Mouse (Mus musculus) intestine, embryonic 16.5 days (tissue): ENCODE measurements around the gene Prr5l. TPM values are rescaled to one million over a fixed set of nuclear protein-coding genes. Genes with fewer than 3 reads are reported as not detected.

Experiments used
- ATAC-seq: fragments of 200-750 bp; cut with Nextera tagmentation; 2 replicates; pipeline ENCODE4 v1.8.0; 2017; ENCODE audit warnings: moderate TSS enrichment, moderate library complexity
- H3K27ac ChIP-seq: fragments of 300-500 bp; sonication (generic); 2 replicates; pipeline ENCODE4 v1.5.1; 2014; ENCODE audit warnings: mild to moderate bottlenecking, low read length
- H3K27me3 ChIP-seq: fragments of 300-500 bp; sonication (generic); replicated peaks from 2 replicates; pipeline ENCODE4 v1.6.1; 2014; ENCODE audit warnings: low read length, control low read depth, mixed read lengths; ENCODE audit not compliant: control insufficient read depth, insufficient read depth
- H3K36me3 ChIP-seq: fragments of 300-500 bp; sonication (generic); 2 replicates; pipeline ENCODE4 v1.6.1; 2014; ENCODE audit warnings: low read length, control low read depth; ENCODE audit not compliant: control insufficient read depth, insufficient read depth
- H3K4me1 ChIP-seq: fragments of 300-500 bp; sonication (generic); 2 replicates; pipeline ENCODE4 v1.6.1; 2014; ENCODE audit warnings: low read length, control low read depth, mixed read lengths; ENCODE audit not compliant: control insufficient read depth, insufficient read depth
- H3K4me2 ChIP-seq: fragments of 300-500 bp; sonication (generic); 2 replicates; pipeline ENCODE4 v1.6.1; 2014; ENCODE audit warnings: low read depth, low read length, control low read depth
- H3K4me3 ChIP-seq: fragments of 300-500 bp; sonication (generic); 2 replicates; pipeline ENCODE4 v1.5.1; 2014; ENCODE audit warnings: mild to moderate bottlenecking, low read length
- H3K9ac ChIP-seq: fragments of 300-500 bp; sonication (generic); 2 replicates; pipeline ENCODE4 v1.6.1; 2014; ENCODE audit warnings: low read depth, low read length
- H3K9me3 ChIP-seq: fragments of 300-500 bp; sonication (generic); 2 replicates; pipeline ENCODE4 v1.6.1; 2016; ENCODE audit warnings: low read length, control low read depth; ENCODE audit not compliant: control insufficient read depth
- WGBS: fragments of 180-500 bp; shearing (Covaris S2); extraction: QIAGEN DNeasy Blood & Tissue Kit; methylation state at CpG from one replicate; pipeline ENCODE4 v1.1.7; 2014; 5-methylcytosine and 5-hydroxymethylcytosine counted together
- polyA plus RNA-seq: library from polyadenylated mRNA; unstranded; fragments of >200 nt; fragmentation: Nextera tagmentation; extraction: Ambion mirVana; gene quantifications from 2 replicates; pipeline ENCODE4 v1.2.1, GENCODE M21; 2015

Gene Prr5l
- polyA plus RNA-seq, 1 experiment from 2014 or later: 23.9 TPM

- 59% methylated on average over 5 of the region's 5 CpGs for WGBS
- Histone ChIP-seq H3K4me1 (no peaks in the 10 kb centered on the region), H3K4me2 (no peak overlapping the region), H3K27ac (no peak overlapping the region), H3K27me3 (no peaks in the 10 kb centered on the region), H3K36me3 (peaks cover 6% of the 10 kb centered on the region), H3K9me3 (no peaks in the 10 kb centered on the region), H3K4me3 (no peak overlapping the region), H3K9ac (no peak overlapping the region)
- ATAC-seq: peak; percentile 55; the same call in 1 of the 2 replicates
These were observed 189.1 kb downstream of the Prr5l start for GRCm38 (mm10) chr2:101693577-101694215.

- H3K27ac ChIP-seq: no peak overlapping the region
- no peaks in the 10 kb centered on the region for H3K9me3 ChIP-seq
- H3K4me2 ChIP-seq: no peak overlapping the region
- no peaks in the 10 kb centered on the region for H3K27me3 ChIP-seq
- WGBS: 63% methylated on average over 4 of the region's 4 CpGs
- no peak overlapping the region for H3K9ac ChIP-seq
- H3K4me3 ChIP-seq: no peak overlapping the region
- no peak for ATAC-seq
- H3K36me3 ChIP-seq: peaks cover 10% of the 10 kb centered on the region
- H3K4me1 ChIP-seq: no peaks in the 10 kb centered on the region
These were observed 189.8 kb downstream of the Prr5l start for GRCm38 (mm10) chr2:101693043-101693442.

- peaks cover 13% of the 10 kb centered on the region for H3K36me3 ChIP-seq
- no peak overlapping the region for H3K9ac ChIP-seq
- no peak overlapping the region for H3K27ac ChIP-seq
- H3K4me1 ChIP-seq: no peaks in the 10 kb centered on the region
- no peaks in the 10 kb centered on the region for H3K27me3 ChIP-seq
- H3K4me2 ChIP-seq: no peak overlapping the region
- 91% methylated on average over 9 of the region's 9 CpGs for WGBS
- no peak overlapping the region for H3K4me3 ChIP-seq
- H3K9me3 ChIP-seq: no peaks in the 10 kb centered on the region
- ATAC-seq: no peak
These were observed 192.5 kb downstream of the Prr5l start for GRCm38 (mm10) chr2:101690252-101690827.

- H3K36me3 ChIP-seq: peaks cover 13% of the 10 kb centered on the region
These were observed 194.8 kb downstream of the Prr5l start for GRCm38 (mm10) chr2:101688011-101688410.

GRCm38 (mm10) chr2:101684421-101684820, 198.4 kb downstream of the Prr5l start:
- 89% methylated on average over 12 of the region's 12 CpGs for WGBS
- Histone ChIP-seq H3K4me3 (no peak overlapping the region), H3K27me3 (no peaks in the 10 kb centered on the region), H3K9ac (no peak overlapping the region), H3K27ac (no peak overlapping the region), H3K9me3 (no peaks in the 10 kb centered on the region), H3K4me1 (0 out of 2 replicates have a peak, but pooled peaks cover under 1% of the 10 kb centered on the region), H3K36me3 (peaks cover 13% of the 10 kb centered on the region), H3K4me2 (no peak overlapping the region)
- no peak for ATAC-seq

More at GRCm38 (mm10) chr2:101688011-101688410, 194.8 kb downstream of the Prr5l start:
- Histone ChIP-seq H3K9ac (no peak overlapping the region), H3K27me3 (no peaks in the 10 kb centered on the region), H3K9me3 (no peaks in the 10 kb centered on the region), H3K4me2 (no peak overlapping the region), H3K27ac (no peak overlapping the region), H3K4me3 (no peak overlapping the region), H3K4me1 (no peaks in the 10 kb centered on the region)
- no peak for ATAC-seq
- 94% methylated on average over 5 of the region's 5 CpGs for WGBS

GRCm38 (mm10) chr2:101679164-101679784, 203.6 kb downstream of the Prr5l start:
- H3K36me3 ChIP-seq: no peaks in the 10 kb centered on the region
- no peaks in the 10 kb centered on the region for H3K9me3 ChIP-seq
- peak overlapping the region; percentile 90 for H3K4me3 ChIP-seq
- ATAC-seq: no peak
- peak overlapping the region; percentile 80 for H3K4me2 ChIP-seq
- H3K27me3 ChIP-seq: no peaks in the 10 kb centered on the region
- no peak overlapping the region for H3K27ac ChIP-seq
- WGBS: 6% methylated on average over 15 of the region's 15 CpGs
- H3K9ac ChIP-seq: peak overlapping the region; percentile 89
- 0 out of 2 replicates have a peak, but pooled peaks cover 4% of the 10 kb centered on the region for H3K4me1 ChIP-seq

GRCm38 (mm10) chr2:101678236-101679021, 204.4 kb downstream of the Prr5l start, which contains the start of gene Traf6:
Gene Traf6 (plus strand): TSS chr2:101678429.
- Histone ChIP-seq H3K27ac (peak within 1 kb of the TSS; percentile 54; the same call in 1 of the 2 replicates), H3K4me2 (peak within 1 kb of the TSS; percentile 80), H3K9ac (peak within 1 kb of the TSS; percentile 89), H3K4me1 (0 out of 2 replicates have a peak, but pooled peaks cover 4% of the 10 kb centered on the region), H3K4me3 (peak within 1 kb of the TSS; percentile 90), H3K36me3 (no peaks in the 10 kb centered on the region), H3K27me3 (no peaks in the 10 kb centered on the region), H3K9me3 (no peaks in the 10 kb centered on the region)
- under 1% methylated on average over 68 of the region's 68 CpGs for WGBS
- peak; percentile 97 for ATAC-seq

GRCm38 (mm10) chr2:101673547-101673946, 209.3 kb downstream of the Prr5l start:
- no peaks in the 10 kb centered on the region for H3K36me3 ChIP-seq
- WGBS: 75% methylated on average over 3 of the region's 3 CpGs
- H3K4me1 ChIP-seq: no peaks in the 10 kb centered on the region
- no peak overlapping the region for H3K9ac ChIP-seq
- 0 out of 2 replicates have a peak, but pooled peaks cover 2% of the 10 kb centered on the region for H3K27me3 ChIP-seq
- no peak overlapping the region for H3K4me3 ChIP-seq
- no peak overlapping the region for H3K27ac ChIP-seq
- H3K9me3 ChIP-seq: no peaks in the 10 kb centered on the region
- H3K4me2 ChIP-seq: no peak overlapping the region
- ATAC-seq: no peak

- Histone ChIP-seq H3K4me1 (no peaks in the 10 kb centered on the region), H3K4me3 (no peak overlapping the region), H3K27me3 (0 out of 2 replicates have a peak, but pooled peaks cover 2% of the 10 kb centered on the region), H3K27ac (no peak overlapping the region), H3K36me3 (no peaks in the 10 kb centered on the region), H3K9me3 (no peaks in the 10 kb centered on the region), H3K9ac (no peak overlapping the region), H3K4me2 (no peak overlapping the region)
- no peak for ATAC-seq
- 86% methylated on average over 3 of the region's 3 CpGs for WGBS
These were observed 214.1 kb downstream of the Prr5l start for GRCm38 (mm10) chr2:101668751-101669150.
